Mouse (Mus musculus): ENCODE data around the gene Olfr1242. TPM values are rescaled to one million over a fixed set of nuclear protein-coding genes. Genes with fewer than 3 reads are reported as not detected.

Gene Olfr1242
- polyA plus RNA-seq (2014; fragmentation: Nextera tagmentation; extraction: Ambion mirVana) = not detected in 2 replicates

DNA sequence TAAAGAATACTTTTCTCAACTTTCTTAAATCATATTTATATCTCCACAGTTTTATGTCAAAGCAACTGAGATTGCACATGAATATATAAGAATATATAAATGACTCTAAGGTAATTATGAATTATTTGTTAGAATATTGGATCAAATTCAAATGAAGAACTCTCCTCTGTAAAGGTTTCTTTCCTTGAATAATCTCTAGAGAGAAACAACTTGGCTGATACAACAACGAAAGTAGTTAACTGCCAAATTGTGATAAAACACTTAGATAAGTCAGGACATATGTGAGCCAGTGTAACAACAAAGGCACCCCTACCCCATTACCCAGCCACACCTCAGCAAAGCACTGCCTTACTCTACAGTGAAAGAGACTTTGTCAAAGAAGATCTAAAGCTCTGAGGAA, at the start of gene Olfr1242:
Gene Olfr1242, minus strand, starts transcription at position 101 of the 400 bp plus-strand sequence.
- ATAC-seq (ENCODE audit: insufficient read depth, low FRiP score, low TSS enrichment) = no peak
- DNase-seq (ENCODE audit: low spot score) = no peak
- Histone ChIP-seq H3K9me3 (ENCODE audit: control insufficient read depth, low read length) (no peaks in the 10 kb centered on the region), H3K36me3 (ENCODE audit: control insufficient read depth, insufficient read depth, low read length) (no peaks in the 10 kb centered on the region), H3K4me1 (ENCODE audit: control insufficient read depth, insufficient read depth, low read length) (no peaks in the 10 kb centered on the region), H3K27ac (ENCODE audit: low read depth, low read length) (no peak within 1 kb of the TSS), H3K9ac (ENCODE audit: low read length) (no peak within 1 kb of the TSS), H3K4me2 (ENCODE audit: low read depth) (no peak within 1 kb of the TSS), H3K4me3 (ENCODE audit: low read depth, low read length) (no peak within 1 kb of the TSS), H3K27me3 (ENCODE audit: control insufficient read depth, insufficient read depth, low read length) (no peaks in the 10 kb centered on the region)
- 94% methylated on average over 1 of the region's 1 CpGs for WGBS

DNA sequence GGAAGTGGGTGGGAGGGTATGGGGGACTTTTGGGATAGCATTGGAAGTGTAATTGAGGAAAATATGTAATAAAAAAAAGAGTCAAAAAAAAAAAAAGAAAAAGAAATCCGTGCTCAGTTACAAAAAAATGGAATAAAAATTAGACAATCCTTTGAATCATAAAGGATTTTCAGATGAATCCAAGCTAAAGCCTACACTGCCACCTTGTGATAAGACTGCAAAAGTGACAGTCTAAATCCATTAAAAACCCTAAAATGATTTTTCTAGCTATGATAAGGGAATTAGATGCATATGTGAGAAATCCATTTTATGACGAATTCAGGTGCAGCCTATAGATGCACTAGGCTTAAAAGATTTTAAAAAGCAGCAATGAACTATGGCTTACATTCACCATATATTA, 46.4 kb upstream of the Olfr1242 start:
- no peak for ATAC-seq (ENCODE audit: insufficient read depth, low FRiP score, low TSS enrichment)

DNA sequence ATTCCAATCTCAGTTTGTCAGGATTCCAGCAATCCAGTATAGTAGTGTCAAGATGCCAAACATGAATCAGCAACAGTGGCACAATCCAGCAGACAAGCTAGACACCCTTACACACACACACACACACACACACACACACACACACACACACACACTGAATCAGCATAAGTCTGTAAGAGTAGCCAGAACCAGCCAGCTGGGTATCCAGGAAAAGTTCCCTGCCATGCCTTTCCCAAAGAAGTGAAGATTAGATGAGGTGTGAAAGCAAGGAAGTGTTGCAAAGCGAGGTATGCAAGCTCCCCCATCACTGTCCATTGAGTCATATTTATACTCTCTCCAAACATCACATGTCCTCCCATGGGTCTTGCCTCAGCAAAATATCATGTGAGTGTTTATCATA, 41.8 kb upstream of the Olfr1242 start:
- Histone ChIP-seq H3K27ac (ENCODE audit: low read depth, low read length) (no peak overlapping the region), H3K4me1 (ENCODE audit: control insufficient read depth, insufficient read depth, low read length) (no peaks in the 10 kb centered on the region), H3K27me3 (ENCODE audit: control insufficient read depth, insufficient read depth, low read length) (no peaks in the 10 kb centered on the region), H3K4me3 (ENCODE audit: low read depth, low read length) (no peak overlapping the region), H3K9me3 (ENCODE audit: control insufficient read depth, low read length) (no peaks in the 10 kb centered on the region), H3K4me2 (ENCODE audit: low read depth) (no peak overlapping the region), H3K9ac (ENCODE audit: low read length) (no peak overlapping the region), H3K36me3 (ENCODE audit: control insufficient read depth, insufficient read depth, low read length) (no peaks in the 10 kb centered on the region)
- WGBS = 72% methylated on average over 1 of the region's 1 CpGs
- no peak for ATAC-seq (ENCODE audit: insufficient read depth, low FRiP score, low TSS enrichment)
- DNase-seq (ENCODE audit: low spot score) = no peak

More for the DNA sequence above, 46.4 kb upstream of the Olfr1242 start:
- no peaks in the 10 kb centered on the region for H3K4me1 ChIP-seq (ENCODE audit: control insufficient read depth, insufficient read depth, low read length)
- H3K36me3 ChIP-seq (ENCODE audit: control insufficient read depth, insufficient read depth, low read length) = no peaks in the 10 kb centered on the region
- no peak overlapping the region for H3K4me2 ChIP-seq (ENCODE audit: low read depth)
- H3K4me3 ChIP-seq (ENCODE audit: low read depth, low read length) = no peak overlapping the region
- H3K27ac ChIP-seq (ENCODE audit: low read depth, low read length) = no peak overlapping the region
- no peaks in the 10 kb centered on the region for H3K27me3 ChIP-seq (ENCODE audit: control insufficient read depth, insufficient read depth, low read length)
- DNase-seq (ENCODE audit: low spot score) = no peak
- no peak overlapping the region for H3K9ac ChIP-seq (ENCODE audit: low read length)
- H3K9me3 ChIP-seq (ENCODE audit: control insufficient read depth, low read length) = no peaks in the 10 kb centered on the region
- 67% methylated on average over 2 of the region's 2 CpGs for WGBS

DNA sequence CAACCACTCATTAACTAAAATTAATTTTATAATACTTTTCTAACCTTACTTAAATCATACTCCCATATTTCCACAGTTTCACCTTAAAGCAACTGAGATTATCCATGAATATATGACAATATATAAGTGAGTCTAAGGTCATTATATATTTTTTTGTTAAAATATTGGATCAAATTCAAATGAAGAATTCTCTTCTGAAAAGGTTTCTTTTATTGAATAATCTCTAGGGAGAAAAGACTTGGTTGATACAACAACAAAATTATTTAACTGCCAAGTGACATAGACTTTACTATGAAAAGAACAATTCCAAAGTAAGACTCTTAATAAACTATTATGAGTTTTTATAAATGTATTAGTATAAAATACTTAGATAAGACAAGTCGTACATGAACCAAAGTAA, 33.3 kb upstream of the Olfr1242 start, which contains the start of gene Olfr1243:
Gene Olfr1243, minus strand, starts transcription at position 101 of the 400 bp plus-strand sequence.
- Histone ChIP-seq H3K36me3 (ENCODE audit: control insufficient read depth, insufficient read depth, low read length) (no peaks in the 10 kb centered on the region), H3K27ac (ENCODE audit: low read depth, low read length) (no peak within 1 kb of the TSS), H3K4me2 (ENCODE audit: low read depth) (no peak within 1 kb of the TSS), H3K9me3 (ENCODE audit: control insufficient read depth, low read length) (no peaks in the 10 kb centered on the region), H3K27me3 (ENCODE audit: control insufficient read depth, insufficient read depth, low read length) (no peaks in the 10 kb centered on the region), H3K9ac (ENCODE audit: low read length) (no peak within 1 kb of the TSS), H3K4me1 (ENCODE audit: control insufficient read depth, insufficient read depth, low read length) (no peaks in the 10 kb centered on the region), H3K4me3 (ENCODE audit: low read depth, low read length) (no peak within 1 kb of the TSS)
- no peak for ATAC-seq (ENCODE audit: insufficient read depth, low FRiP score, low TSS enrichment)
- DNase-seq (ENCODE audit: low spot score) = no peak
- 86% methylated on average over 1 of the region's 1 CpGs for WGBS

DNA sequence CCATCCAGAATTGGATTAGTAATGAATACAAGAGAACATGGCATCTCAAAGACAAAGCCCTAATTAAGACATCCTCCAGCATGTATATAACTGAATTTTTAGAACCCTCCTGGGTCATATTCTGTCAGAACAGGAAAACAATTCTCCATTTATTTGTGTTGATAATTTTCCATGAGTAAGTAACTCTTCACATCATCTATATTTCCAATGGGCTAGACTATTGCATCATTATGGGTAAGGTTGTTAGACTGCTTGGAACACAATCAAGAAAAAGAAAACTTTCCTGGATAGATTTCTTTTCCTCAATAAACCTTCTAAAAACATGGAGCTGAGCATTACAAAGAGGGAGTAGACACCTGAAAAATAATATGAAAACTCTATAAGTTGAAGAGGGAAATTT, 11.1 kb downstream of the Olfr1242 start, which contains the start of gene Olfr1241:
Gene Olfr1241, minus strand, starts transcription at position 101 of the 400 bp plus-strand sequence.
- Histone ChIP-seq H3K27ac (ENCODE audit: low read depth, low read length) (no peak within 1 kb of the TSS), H3K4me1 (ENCODE audit: control insufficient read depth, insufficient read depth, low read length) (no peaks in the 10 kb centered on the region), H3K4me3 (ENCODE audit: low read depth, low read length) (no peak within 1 kb of the TSS), H3K4me2 (ENCODE audit: low read depth) (no peak within 1 kb of the TSS), H3K9ac (ENCODE audit: low read length) (no peak within 1 kb of the TSS), H3K27me3 (ENCODE audit: control insufficient read depth, insufficient read depth, low read length) (no peaks in the 10 kb centered on the region), H3K36me3 (ENCODE audit: control insufficient read depth, insufficient read depth, low read length) (no peaks in the 10 kb centered on the region), H3K9me3 (ENCODE audit: control insufficient read depth, low read length) (no peaks in the 10 kb centered on the region)
- ATAC-seq (ENCODE audit: insufficient read depth, low FRiP score, low TSS enrichment) (no peak), DNase-seq (ENCODE audit: low spot score) (no peak)

DNA sequence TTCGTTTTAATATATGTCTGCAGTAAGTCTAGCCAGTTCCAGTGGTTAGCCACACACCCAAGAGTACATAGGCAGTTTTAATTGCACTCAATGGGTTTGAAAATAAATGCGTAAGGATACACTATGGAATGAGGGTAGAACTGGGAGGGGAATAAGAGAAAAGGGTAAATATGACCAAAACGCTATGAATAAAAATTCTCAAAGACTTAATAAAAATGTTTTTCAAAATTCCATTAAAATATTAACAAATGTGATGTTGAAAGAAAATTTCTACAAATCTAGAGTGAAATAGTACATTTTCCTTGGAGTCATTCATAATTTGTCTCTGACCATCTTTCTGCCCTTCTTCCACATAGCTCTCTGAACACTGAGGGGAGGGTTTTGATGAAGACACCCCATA, 55.2 kb downstream of the Olfr1242 start, which contains the start of gene Olfr1240:
Gene Olfr1240, minus strand, starts transcription at position 101 of the 400 bp plus-strand sequence.
- Histone ChIP-seq H3K27ac (ENCODE audit: low read depth, low read length) (no peak within 1 kb of the TSS), H3K4me2 (ENCODE audit: low read depth) (no peak within 1 kb of the TSS), H3K4me1 (ENCODE audit: control insufficient read depth, insufficient read depth, low read length) (no peaks in the 10 kb centered on the region), H3K9ac (ENCODE audit: low read length) (no peak within 1 kb of the TSS), H3K36me3 (ENCODE audit: control insufficient read depth, insufficient read depth, low read length) (no peaks in the 10 kb centered on the region), H3K9me3 (ENCODE audit: control insufficient read depth, low read length) (no peaks in the 10 kb centered on the region), H3K27me3 (ENCODE audit: control insufficient read depth, insufficient read depth, low read length) (no peaks in the 10 kb centered on the region), H3K4me3 (ENCODE audit: low read depth, low read length) (no peak within 1 kb of the TSS)
- no peak for DNase-seq (ENCODE audit: low spot score)
- no peak for ATAC-seq (ENCODE audit: insufficient read depth, low FRiP score, low TSS enrichment)
- 84% methylated on average over 3 of the region's 3 CpGs for WGBS

Other genes with a start within 250 kb of the Olfr1242 start
- gene Olfr1228, start 244.3 kb downstream of the Olfr1242 start, polyA plus RNA-seq (2014; fragmentation: Nextera tagmentation; extraction: Ambion mirVana) = not detected in 2 replicates
- gene Olfr1229, start 210.3 kb downstream of the Olfr1242 start, polyA plus RNA-seq (2014; fragmentation: Nextera tagmentation; extraction: Ambion mirVana) = not detected in 2 replicates
- gene Olfr1230, start 201.1 kb downstream of the Olfr1242 start, polyA plus RNA-seq (2014; fragmentation: Nextera tagmentation; extraction: Ambion mirVana) = not detected in 2 replicates
- gene Olfr1231, start 191.3 kb downstream of the Olfr1242 start, polyA plus RNA-seq (2014; fragmentation: Nextera tagmentation; extraction: Ambion mirVana) = not detected in 2 replicates
- gene Olfr1232, start 168.7 kb downstream of the Olfr1242 start, polyA plus RNA-seq (2014; fragmentation: Nextera tagmentation; extraction: Ambion mirVana) = not detected in 2 replicates
- gene Olfr1233, start 155.9 kb downstream of the Olfr1242 start, polyA plus RNA-seq (2014; fragmentation: Nextera tagmentation; extraction: Ambion mirVana) = not detected in 2 replicates
- not detected in 2 replicates for gene Olfr1234, start 133.5 kb downstream of the Olfr1242 start, polyA plus RNA-seq (2014; fragmentation: Nextera tagmentation; extraction: Ambion mirVana)
- not detected in 2 replicates for gene Olfr1238, start 88.7 kb downstream of the Olfr1242 start, polyA plus RNA-seq (2014; fragmentation: Nextera tagmentation; extraction: Ambion mirVana)
- gene Olfr1239, start 77.9 kb downstream of the Olfr1242 start, polyA plus RNA-seq (2014; fragmentation: Nextera tagmentation; extraction: Ambion mirVana) = not detected in 2 replicates
- gene Olfr1240, start 55.3 kb downstream of the Olfr1242 start, polyA plus RNA-seq (2014; fragmentation: Nextera tagmentation; extraction: Ambion mirVana) = not detected in 2 replicates
- not detected in 2 replicates for gene Olfr1241, start 11.2 kb downstream of the Olfr1242 start, polyA plus RNA-seq (2014; fragmentation: Nextera tagmentation; extraction: Ambion mirVana)
- not detected in 2 replicates for gene Olfr1243, start 33.2 kb upstream of the Olfr1242 start, polyA plus RNA-seq (2014; fragmentation: Nextera tagmentation; extraction: Ambion mirVana)
- not detected in 2 replicates for gene Olfr1245, start 80.1 kb upstream of the Olfr1242 start, polyA plus RNA-seq (2014; fragmentation: Nextera tagmentation; extraction: Ambion mirVana)
- gene Olfr1246, start 94.8 kb upstream of the Olfr1242 start, polyA plus RNA-seq (2014; fragmentation: Nextera tagmentation; extraction: Ambion mirVana) = not detected in 2 replicates
- gene Olfr1247, start 115.8 kb upstream of the Olfr1242 start, polyA plus RNA-seq (2014; fragmentation: Nextera tagmentation; extraction: Ambion mirVana) = not detected in 2 replicates
- not detected in 2 replicates for gene Olfr1248, start 119.9 kb upstream of the Olfr1242 start, polyA plus RNA-seq (2014; fragmentation: Nextera tagmentation; extraction: Ambion mirVana)
- not detected in 2 replicates for gene Olfr1249, start 136.6 kb upstream of the Olfr1242 start, polyA plus RNA-seq (2014; fragmentation: Nextera tagmentation; extraction: Ambion mirVana)
- gene Olfr1250, start 163.1 kb upstream of the Olfr1242 start, polyA plus RNA-seq (2014; fragmentation: Nextera tagmentation; extraction: Ambion mirVana) = not detected in 2 replicates
- not detected in 2 replicates for gene Olfr1251, start 173.6 kb upstream of the Olfr1242 start, polyA plus RNA-seq (2014; fragmentation: Nextera tagmentation; extraction: Ambion mirVana)
- gene Olfr1252, start 226.7 kb upstream of the Olfr1242 start, polyA plus RNA-seq (2014; fragmentation: Nextera tagmentation; extraction: Ambion mirVana) = not detected in 2 replicates